Mouse (Mus musculus) liver, embryonic 16.5 days (tissue): ENCODE measurements around the gene Ilf3. TPM values are rescaled to one million over a fixed set of nuclear protein-coding genes. Genes with fewer than 3 reads are reported as not detected.

Source experiments
- ATAC-seq: fragments of 200-750 bp; cut with Nextera tagmentation; 2 replicates; pipeline ENCODE4 v1.8.0; 2017; ENCODE audit warnings: low read depth, mild to moderate bottlenecking, moderate number of reproducible peaks, moderate library complexity
- H3K27ac ChIP-seq: fragments of 300-500 bp; sonication (generic); 2 replicates; pipeline ENCODE4 v1.5.1; 2014; ENCODE audit warnings: mild to moderate bottlenecking, low read length
- H3K27me3 ChIP-seq: fragments of 300-500 bp; sonication (generic); 2 replicates; pipeline ENCODE4 v1.6.1; 2014; ENCODE audit warnings: low read depth, low read length, mixed read lengths; ENCODE audit not compliant: control insufficient read depth, insufficient read depth
- H3K36me3 ChIP-seq: fragments of 300-500 bp; sonication (generic); 2 replicates; pipeline ENCODE4 v1.6.1; 2014; ENCODE audit warnings: mild to moderate bottlenecking; ENCODE audit not compliant: control insufficient read depth, insufficient read depth
- H3K4me1 ChIP-seq: fragments of 300-500 bp; sonication (generic); 2 replicates; pipeline ENCODE4 v1.6.1; 2014; ENCODE audit warnings: low read depth, low read length, mixed read lengths; ENCODE audit not compliant: control insufficient read depth
- H3K4me2 ChIP-seq: fragments of 300-500 bp; sonication (generic); 2 replicates; pipeline ENCODE4 v1.6.1; 2014; ENCODE audit warnings: low read depth, low read length, mixed read lengths
- H3K4me3 ChIP-seq: fragments of 300-500 bp; sonication (generic); 2 replicates; pipeline ENCODE4 v1.5.1; 2014; ENCODE audit warnings: low read depth, mild to moderate bottlenecking, low read length
- H3K9ac ChIP-seq: fragments of 300-500 bp; sonication (generic); 2 replicates; pipeline ENCODE4 v1.6.1; 2014; ENCODE audit warnings: low read depth, low read length
- H3K9me3 ChIP-seq: fragments of 300-500 bp; sonication (generic); replicated peaks from 2 replicates; pipeline ENCODE4 v1.6.1; 2016; ENCODE audit warnings: low read length; ENCODE audit not compliant: control insufficient read depth
- WGBS: fragments of 180-500 bp; shearing (Covaris S2); extraction: QIAGEN DNeasy Blood & Tissue Kit; methylation state at CpG from one replicate; pipeline ENCODE4 v1.1.7; 2014; ENCODE audit not compliant: insufficient replicate concordance; 5-methylcytosine and 5-hydroxymethylcytosine counted together
- polyA plus RNA-seq: library from polyadenylated mRNA; unstranded; fragments of >200 nt; fragmentation: Nextera tagmentation; extraction: Ambion mirVana; gene quantifications from 2 replicates; pipeline ENCODE4 v1.2.1, GENCODE M21; 2015

Gene Ilf3
- polyA plus RNA-seq, 1 experiment from 2014 or later: 37.2 TPM

- Histone ChIP-seq H3K36me3 (no peaks in the 10 kb centered on the region), H3K9ac (no peak overlapping the region), H3K27ac (no peak overlapping the region), H3K4me3 (no peak overlapping the region), H3K4me2 (no peak overlapping the region), H3K9me3 (no peaks in the 10 kb centered on the region), H3K27me3 (no peaks in the 10 kb centered on the region), H3K4me1 (peaks cover 8% of the 10 kb centered on the region)
- 13% methylated on average over 20 of the region's 20 CpGs for WGBS
- ATAC-seq: peak; percentile 48; the same call in 1 of the 2 replicates
These were observed 15.0 kb upstream of the Ilf3 start for GRCm38 (mm10) chr9:21352463-21353372.

- Histone ChIP-seq H3K4me2 (no peak overlapping the region), H3K9ac (no peak overlapping the region)
These were observed 14.3 kb upstream of the Ilf3 start for GRCm38 (mm10) chr9:21353373-21353686.

GRCm38 (mm10) chr9:21354796-21355195, 12.9 kb upstream of the Ilf3 start:
- Histone ChIP-seq H3K4me3 (no peak overlapping the region), H3K27ac (no peak overlapping the region), H3K27me3 (no peaks in the 10 kb centered on the region), H3K4me2 (no peak overlapping the region), H3K4me1 (peaks cover 8% of the 10 kb centered on the region), H3K36me3 (no peaks in the 10 kb centered on the region), H3K9ac (no peak overlapping the region), H3K9me3 (no peaks in the 10 kb centered on the region)
- ATAC-seq: no peak
- 74% methylated on average over 6 of the region's 6 CpGs for WGBS

More at GRCm38 (mm10) chr9:21353373-21353686, 14.3 kb upstream of the Ilf3 start:
- Histone ChIP-seq H3K4me1 (peaks cover 8% of the 10 kb centered on the region), H3K4me3 (no peak overlapping the region), H3K27me3 (no peaks in the 10 kb centered on the region), H3K9me3 (no peaks in the 10 kb centered on the region), H3K27ac (no peak overlapping the region), H3K36me3 (no peaks in the 10 kb centered on the region)
- WGBS: 42% methylated on average over 2 of the region's 2 CpGs
- ATAC-seq: no peak

DNA sequence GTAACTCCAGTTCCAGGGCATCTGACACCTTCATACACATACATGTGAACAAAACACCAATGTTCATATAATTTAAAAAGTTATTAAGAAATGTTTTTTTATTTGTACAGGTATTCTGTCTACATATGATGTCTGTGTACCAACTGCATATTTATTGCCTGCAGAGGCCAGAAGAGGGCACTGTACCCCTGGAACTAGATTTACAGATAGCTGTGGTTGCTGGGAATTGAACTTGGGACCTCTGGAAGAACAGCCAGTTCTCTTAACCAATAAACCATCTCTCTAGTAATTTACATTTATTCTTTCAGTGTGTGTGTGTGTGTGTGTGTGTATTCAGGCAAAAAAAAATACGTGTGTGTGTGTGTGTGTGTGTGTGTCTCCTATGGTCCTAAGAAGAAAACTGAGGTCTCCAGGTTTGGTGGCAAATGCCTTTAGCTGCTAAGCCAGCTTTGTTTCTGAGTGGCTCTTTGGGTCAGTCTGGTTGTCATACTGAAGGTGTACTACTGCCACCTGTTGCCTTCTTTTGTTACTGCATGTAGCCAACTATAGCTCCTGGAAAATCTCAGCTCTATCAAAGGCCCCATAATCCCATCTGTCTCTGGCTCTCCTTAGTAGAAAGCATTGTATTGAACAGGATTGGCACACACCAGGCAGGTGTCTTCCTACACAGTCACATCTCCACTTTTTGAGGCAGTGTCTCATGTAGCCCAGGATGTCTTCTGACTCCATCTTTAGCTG, 10.5 kb upstream of the Ilf3 start:
- Histone ChIP-seq H3K9me3 (no peaks in the 10 kb centered on the region), H3K27ac (no peak overlapping the region), H3K36me3 (no peaks in the 10 kb centered on the region), H3K4me1 (peaks cover 8% of the 10 kb centered on the region), H3K9ac (no peak overlapping the region), H3K4me3 (no peak overlapping the region), H3K4me2 (no peak overlapping the region), H3K27me3 (peaks cover 1% of the 10 kb centered on the region; the same call in 1 of the 2 replicates)
- 0% methylated on average over 1 of the region's 1 CpGs for WGBS
- ATAC-seq: peak; percentile 42

DNA sequence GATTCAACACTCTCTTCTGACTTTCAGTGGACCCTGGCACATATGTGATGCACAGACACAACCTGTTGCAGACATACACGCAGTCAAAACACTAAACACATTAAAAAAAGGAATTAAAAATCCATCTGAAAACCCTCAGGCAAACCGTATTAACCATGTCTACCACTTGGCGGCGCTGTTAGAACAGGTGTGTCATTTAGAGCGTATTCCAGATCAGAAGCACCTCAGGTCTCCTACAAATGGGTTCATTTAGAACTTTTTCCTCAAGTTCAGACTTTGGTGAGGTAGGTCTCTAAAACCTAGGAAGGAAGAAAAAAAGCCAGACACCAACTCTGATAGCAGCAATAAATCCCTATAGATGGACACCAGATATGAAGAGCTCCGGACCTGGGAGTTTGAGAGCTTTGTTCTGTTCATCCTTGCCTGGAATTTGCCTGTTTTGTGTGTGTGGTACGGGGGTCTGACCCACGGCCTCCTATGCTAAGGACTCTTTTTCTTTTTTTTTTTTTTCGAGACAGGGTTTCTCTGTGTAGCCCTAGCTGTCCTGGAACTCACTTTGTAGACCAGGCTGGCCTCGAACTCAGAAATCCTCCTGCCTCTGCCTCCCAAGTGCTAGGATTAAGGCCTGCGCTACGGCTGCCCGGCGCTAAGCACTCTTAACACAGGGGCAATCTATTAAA, 990 bp upstream of the Ilf3 start:
- Histone ChIP-seq H3K4me1 (peaks cover 19% of the 10 kb centered on the region), H3K9ac (peak overlapping the region; percentile 65), H3K4me3 (peak overlapping the region; percentile 81), H3K4me2 (peak overlapping the region; percentile 93), H3K27ac (peak overlapping the region; percentile 96), H3K9me3 (no peaks in the 10 kb centered on the region), H3K27me3 (peaks cover 2% of the 10 kb centered on the region; the same call in 1 of the 2 replicates), H3K36me3 (no peaks in the 10 kb centered on the region)
- WGBS: 24% methylated on average over 14 of the region's 14 CpGs
- ATAC-seq: no peak

DNA sequence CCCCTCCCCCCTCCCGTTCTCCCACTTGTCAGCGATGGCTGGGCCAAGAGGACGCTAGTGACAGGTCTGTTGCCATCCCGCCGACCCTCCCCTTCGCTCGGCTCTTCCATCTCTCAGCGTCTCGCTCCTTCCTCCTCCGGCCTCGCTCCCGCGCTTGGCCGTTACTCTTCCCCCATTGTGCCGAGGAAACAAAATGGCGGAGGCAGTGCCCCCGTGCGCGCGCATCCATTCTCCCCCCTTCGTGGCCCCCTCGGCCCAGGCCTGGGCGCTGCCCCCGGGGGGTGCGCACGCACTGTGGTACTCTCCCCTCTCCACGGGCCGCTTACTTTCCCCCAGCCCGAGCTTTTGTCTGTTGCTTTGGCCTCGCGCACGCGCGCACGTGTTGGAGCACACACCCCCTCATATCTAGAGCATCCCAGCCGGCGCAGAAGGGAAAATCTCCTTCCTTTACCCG, 487 bp downstream of the Ilf3 start:
- peak overlapping the region; percentile 60 for H3K27ac ChIP-seq
- peak overlapping the region; percentile 81 for H3K4me3 ChIP-seq
- no peaks in the 10 kb centered on the region for H3K9me3 ChIP-seq
- H3K36me3 ChIP-seq: no peaks in the 10 kb centered on the region
- peaks cover 19% of the 10 kb centered on the region for H3K4me1 ChIP-seq
- under 1% methylated on average over 38 of the region's 38 CpGs for WGBS
- ATAC-seq: peak; percentile 9; the same call in 1 of the 2 replicates
- H3K9ac ChIP-seq: peak overlapping the region; percentile 63
- peak overlapping the region; percentile 93 for H3K4me2 ChIP-seq
- H3K27me3 ChIP-seq: no peaks in the 10 kb centered on the region; the same call in 1 of the 2 replicates

GRCm38 (mm10) chr9:21369080-21369479, 1.4 kb downstream of the Ilf3 start:
- Histone ChIP-seq H3K4me1 (peaks cover 19% of the 10 kb centered on the region), H3K9me3 (no peaks in the 10 kb centered on the region), H3K27ac (no peak overlapping the region), H3K4me3 (peak overlapping the region; percentile 81), H3K9ac (peak overlapping the region; percentile 63), H3K27me3 (no peaks in the 10 kb centered on the region; the same call in 1 of the 2 replicates), H3K4me2 (peak overlapping the region; percentile 93), H3K36me3 (no peaks in the 10 kb centered on the region)
- no peak for ATAC-seq
- WGBS: 41% methylated on average over 11 of the region's 11 CpGs

DNA sequence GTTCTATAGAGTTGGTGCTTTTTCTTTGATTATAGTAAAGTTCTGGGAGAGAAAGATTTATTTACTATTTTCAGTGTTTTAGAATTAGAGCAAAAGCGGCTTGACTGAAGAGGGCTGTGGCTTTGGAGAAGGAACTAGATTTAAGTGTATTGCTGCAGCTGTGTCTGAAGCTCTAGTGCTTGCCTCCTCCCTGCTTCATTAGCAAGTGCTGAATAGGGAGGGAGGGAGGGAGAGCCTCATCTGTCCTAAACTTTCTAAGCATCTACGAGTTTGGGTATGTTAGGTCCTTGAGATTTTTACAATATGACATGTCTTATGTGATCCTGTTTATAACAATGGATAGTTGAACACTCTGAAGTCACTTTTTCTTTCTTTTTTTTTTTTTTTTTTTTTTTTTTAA, 3.2 kb downstream of the Ilf3 start:
- H3K9ac ChIP-seq: no peak overlapping the region
- 70% methylated on average over 2 of the region's 2 CpGs for WGBS
- H3K4me1 ChIP-seq: peaks cover 19% of the 10 kb centered on the region

More for the DNA sequence above, 3.2 kb downstream of the Ilf3 start:
- Histone ChIP-seq H3K27me3 (no peaks in the 10 kb centered on the region), H3K9me3 (no peaks in the 10 kb centered on the region), H3K4me3 (no peak overlapping the region), H3K36me3 (no peaks in the 10 kb centered on the region), H3K27ac (no peak overlapping the region), H3K4me2 (no peak overlapping the region)
- ATAC-seq: no peak
